Mouse (Mus musculus) testis, adult 2 months (tissue): ENCODE results near the gene Tlr2.

Experiments
- CTCF ChIP-seq: fragments of 200-500 bp; IDR thresholded peaks from 2 replicates; pipeline ENCODE4 v1.5.1; 2012; ENCODE audit warnings: low read depth, mild to moderate bottlenecking, inconsistent platforms, low read length, moderate library complexity; ENCODE audit not compliant: control insufficient read depth, insufficient read depth, insufficient replicate concordance
- POLR2A ChIP-seq: fragments of 200-500 bp; IDR thresholded peaks from 2 replicates; pipeline ENCODE4 v1.6.1; 2012; ENCODE audit warnings: low read depth, mild to moderate bottlenecking, inconsistent platforms, low read length, moderate library complexity; ENCODE audit not compliant: control insufficient read depth

DNA sequence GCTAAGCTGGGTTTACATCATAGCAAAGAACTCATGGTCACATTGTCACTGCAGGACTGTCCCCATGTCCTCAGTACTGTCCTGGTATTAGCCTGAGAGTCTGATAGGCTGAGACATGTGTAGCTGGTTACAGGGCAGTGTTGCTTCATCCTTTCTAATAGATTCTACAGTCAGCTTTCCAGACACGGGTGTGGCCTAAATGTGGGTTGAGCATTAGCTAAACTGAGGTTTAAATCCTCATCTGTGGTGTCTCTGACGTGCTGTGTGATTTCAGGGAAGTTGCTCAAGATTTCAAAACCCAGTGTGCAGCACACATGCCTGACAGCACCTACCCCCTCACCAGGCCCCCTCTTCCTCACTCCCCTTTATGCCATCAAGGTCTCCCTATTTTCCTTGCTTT, 43.6 kb upstream of the Tlr2 start:
- TF ChIP-seq CTCF (no peak), POLR2A (no peak)
